Mouse (Mus musculus): Measurements from ENCODE around the gene Ppp2r5d. TPM values are rescaled to one million over a fixed set of nuclear protein-coding genes. Genes with fewer than 3 reads are reported as not detected.

Ppp2r5d gene
- polyA plus RNA-seq, 1 experiment: 7.4 TPM

- Histone ChIP-seq H3K9me3 (ENCODE audit: control insufficient read depth, low read length) (no peaks in the 10 kb centered on the region), H3K36me3 (ENCODE audit: control insufficient read depth) (peaks cover 86% of the 10 kb centered on the region)
Observed at GRCm38 (mm10) chr17:46661981-46662380, 42.9 kb downstream of the Ppp2r5d start.

GRCm38 (mm10) chr17:46661351-46661750 lies 43.6 kb downstream of the Ppp2r5d start:
- Histone ChIP-seq H3K9me3 (ENCODE audit: control insufficient read depth, low read length) (no peaks in the 10 kb centered on the region), H3K4me3 (replicated peaks) (no peak overlapping the region), H3K36me3 (ENCODE audit: control insufficient read depth) (peaks cover 86% of the 10 kb centered on the region), H3K4me1 (ENCODE audit: control insufficient read depth) (no peaks in the 10 kb centered on the region), H3K27me3 (ENCODE audit: control insufficient read depth) (no peaks in the 10 kb centered on the region)
- no peak for TF ChIP-seq TAL1 (IDR thresholded peaks at IDR 0.05; ENCODE audit: low read length)
- TF ChIP-seq GATA1 (IDR thresholded peaks at IDR 0.05; ENCODE audit: low read length): no peak

More at GRCm38 (mm10) chr17:46661981-46662380, 42.9 kb downstream of the Ppp2r5d start:
- TF ChIP-seq TAL1 (IDR thresholded peaks at IDR 0.05; ENCODE audit: low read length) (no peak), GATA1 (IDR thresholded peaks at IDR 0.05; ENCODE audit: low read length) (no peak)
- H3K27me3 ChIP-seq (ENCODE audit: control insufficient read depth): no peaks in the 10 kb centered on the region
- H3K4me3 ChIP-seq (replicated peaks): no peak overlapping the region
- H3K4me1 ChIP-seq (ENCODE audit: control insufficient read depth): no peaks in the 10 kb centered on the region

- Histone ChIP-seq H3K36me3 (ENCODE audit: control insufficient read depth) (peaks cover 68% of the 10 kb centered on the region), H3K4me1 (ENCODE audit: control insufficient read depth) (peaks cover 8% of the 10 kb centered on the region), H3K4me3 (replicated peaks) (no peak overlapping the region), H3K27me3 (ENCODE audit: control insufficient read depth) (no peaks in the 10 kb centered on the region), H3K9me3 (ENCODE audit: control insufficient read depth, low read length) (no peaks in the 10 kb centered on the region)
- TF ChIP-seq GATA1 (IDR thresholded peaks at IDR 0.05; ENCODE audit: low read length): no peak
- TF ChIP-seq TAL1 (IDR thresholded peaks at IDR 0.05; ENCODE audit: low read length): no peak
Observed at GRCm38 (mm10) chr17:46656054-46656453, 48.9 kb downstream of the Ppp2r5d start.

GRCm38 (mm10) chr17:46651755-46652547 lies 53.0 kb downstream of the Ppp2r5d start:
- Histone ChIP-seq H3K4me1 (ENCODE audit: control insufficient read depth) (peaks cover 39% of the 10 kb centered on the region), H3K36me3 (ENCODE audit: control insufficient read depth) (peaks cover 60% of the 10 kb centered on the region), H3K9me3 (ENCODE audit: control insufficient read depth, low read length) (no peaks in the 10 kb centered on the region), H3K27me3 (ENCODE audit: control insufficient read depth) (no peaks in the 10 kb centered on the region), H3K4me3 (replicated peaks) (peak overlapping the region; percentile 77)
- TF ChIP-seq TAL1 (IDR thresholded peaks at IDR 0.05; ENCODE audit: low read length) (no peak), GATA1 (IDR thresholded peaks at IDR 0.05; ENCODE audit: low read length) (no peak)

- TF ChIP-seq TAL1 (IDR thresholded peaks at IDR 0.05; ENCODE audit: low read length): no peak
- no peak for TF ChIP-seq GATA1 (IDR thresholded peaks at IDR 0.05; ENCODE audit: low read length)
- peaks cover 54% of the 10 kb centered on the region for H3K36me3 ChIP-seq (ENCODE audit: control insufficient read depth)
- H3K4me1 ChIP-seq (ENCODE audit: control insufficient read depth): peaks cover 45% of the 10 kb centered on the region
- H3K9me3 ChIP-seq (ENCODE audit: control insufficient read depth, low read length): no peaks in the 10 kb centered on the region
- peak overlapping the region; percentile 77 for H3K4me3 ChIP-seq (replicated peaks)
- H3K27me3 ChIP-seq (ENCODE audit: control insufficient read depth): no peaks in the 10 kb centered on the region
Observed at GRCm38 (mm10) chr17:46651292-46651691, 53.6 kb downstream of the Ppp2r5d start.

- H3K36me3 ChIP-seq (ENCODE audit: control insufficient read depth): peaks cover 48% of the 10 kb centered on the region
- H3K4me1 ChIP-seq (ENCODE audit: control insufficient read depth): peaks cover 47% of the 10 kb centered on the region
- no peaks in the 10 kb centered on the region for H3K27me3 ChIP-seq (ENCODE audit: control insufficient read depth)
- H3K9me3 ChIP-seq (ENCODE audit: control insufficient read depth, low read length): no peaks in the 10 kb centered on the region
- H3K4me3 ChIP-seq (replicated peaks): peak within 1 kb of the TSS; percentile 77
- TF ChIP-seq TAL1 (IDR thresholded peaks at IDR 0.05; ENCODE audit: low read length) (no peak), GATA1 (IDR thresholded peaks at IDR 0.05; ENCODE audit: low read length) (no peak)
Observed at GRCm38 (mm10) chr17:46650232-46651031, 54.5 kb downstream of the Ppp2r5d start, which contains the start of gene Cul7. Cul7 (plus strand) TSS chr17:46650337.

GRCm38 (mm10) chr17:46649811-46650210 lies 55.1 kb downstream of the Ppp2r5d start:
- peaks cover 46% of the 10 kb centered on the region for H3K36me3 ChIP-seq (ENCODE audit: control insufficient read depth)
- no peaks in the 10 kb centered on the region for H3K27me3 ChIP-seq (ENCODE audit: control insufficient read depth)
- H3K4me1 ChIP-seq (ENCODE audit: control insufficient read depth): peaks cover 53% of the 10 kb centered on the region
- TF ChIP-seq GATA1 (IDR thresholded peaks at IDR 0.05; ENCODE audit: low read length) (no peak), TAL1 (IDR thresholded peaks at IDR 0.05; ENCODE audit: low read length) (no peak)
- H3K4me3 ChIP-seq (replicated peaks): peak overlapping the region; percentile 77
- no peaks in the 10 kb centered on the region for H3K9me3 ChIP-seq (ENCODE audit: control insufficient read depth, low read length)

GRCm38 (mm10) chr17:46648436-46648835 lies 56.5 kb downstream of the Ppp2r5d start:
- Histone ChIP-seq H3K36me3 (ENCODE audit: control insufficient read depth) (peaks cover 33% of the 10 kb centered on the region), H3K4me3 (replicated peaks) (no peak overlapping the region), H3K9me3 (ENCODE audit: control insufficient read depth, low read length) (no peaks in the 10 kb centered on the region), H3K27me3 (ENCODE audit: control insufficient read depth) (no peaks in the 10 kb centered on the region), H3K4me1 (ENCODE audit: control insufficient read depth) (peaks cover 61% of the 10 kb centered on the region)
- TF ChIP-seq GATA1 (IDR thresholded peaks at IDR 0.05; ENCODE audit: low read length) (no peak), TAL1 (IDR thresholded peaks at IDR 0.05; ENCODE audit: low read length) (no peak)

- no peaks in the 10 kb centered on the region for H3K9me3 ChIP-seq (ENCODE audit: control insufficient read depth, low read length)
- no peaks in the 10 kb centered on the region for H3K27me3 ChIP-seq (ENCODE audit: control insufficient read depth)
- H3K4me3 ChIP-seq (replicated peaks): peak overlapping the region; percentile 92
- H3K4me1 ChIP-seq (ENCODE audit: control insufficient read depth): peaks cover 61% of the 10 kb centered on the region
- no peak for TF ChIP-seq GATA1 (IDR thresholded peaks at IDR 0.05; ENCODE audit: low read length)
- TF ChIP-seq TAL1 (IDR thresholded peaks at IDR 0.05; ENCODE audit: low read length): no peak
- peaks cover 23% of the 10 kb centered on the region for H3K36me3 ChIP-seq (ENCODE audit: control insufficient read depth)
Observed at GRCm38 (mm10) chr17:46647279-46647678, 57.6 kb downstream of the Ppp2r5d start.

Measured in erythroblast, embryonic 14.5 days (primary cell).